Mouse (Mus musculus) heart, adult 11 months (tissue): ENCODE data around the gene Csrp1.

ENCODE experiments used
- DNase-seq: peaks from one replicate; pipeline ENCODE4 v3.0.0; 2022

Csrp1 gene

DNA sequence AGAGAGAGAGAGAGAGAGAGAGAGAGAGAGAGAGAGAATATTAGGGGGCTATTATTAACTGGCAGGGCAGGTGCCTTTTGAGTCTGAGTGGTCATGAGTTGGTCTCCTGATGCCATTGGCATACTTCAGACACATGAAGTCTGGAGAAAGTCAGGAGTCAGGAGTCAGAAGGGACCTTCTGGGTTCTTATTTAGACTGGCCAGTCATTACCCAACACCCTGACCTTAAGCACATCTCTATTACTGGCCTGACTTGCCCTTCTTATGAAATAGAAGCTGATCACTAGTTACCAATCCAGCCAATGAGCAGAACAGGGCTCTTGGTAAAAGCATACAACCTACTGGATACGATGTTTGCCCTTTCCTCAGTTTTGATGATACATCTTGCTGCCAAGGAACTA is 57.2 kb downstream of the Csrp1 start:
- DNase-seq: no peak

DNA sequence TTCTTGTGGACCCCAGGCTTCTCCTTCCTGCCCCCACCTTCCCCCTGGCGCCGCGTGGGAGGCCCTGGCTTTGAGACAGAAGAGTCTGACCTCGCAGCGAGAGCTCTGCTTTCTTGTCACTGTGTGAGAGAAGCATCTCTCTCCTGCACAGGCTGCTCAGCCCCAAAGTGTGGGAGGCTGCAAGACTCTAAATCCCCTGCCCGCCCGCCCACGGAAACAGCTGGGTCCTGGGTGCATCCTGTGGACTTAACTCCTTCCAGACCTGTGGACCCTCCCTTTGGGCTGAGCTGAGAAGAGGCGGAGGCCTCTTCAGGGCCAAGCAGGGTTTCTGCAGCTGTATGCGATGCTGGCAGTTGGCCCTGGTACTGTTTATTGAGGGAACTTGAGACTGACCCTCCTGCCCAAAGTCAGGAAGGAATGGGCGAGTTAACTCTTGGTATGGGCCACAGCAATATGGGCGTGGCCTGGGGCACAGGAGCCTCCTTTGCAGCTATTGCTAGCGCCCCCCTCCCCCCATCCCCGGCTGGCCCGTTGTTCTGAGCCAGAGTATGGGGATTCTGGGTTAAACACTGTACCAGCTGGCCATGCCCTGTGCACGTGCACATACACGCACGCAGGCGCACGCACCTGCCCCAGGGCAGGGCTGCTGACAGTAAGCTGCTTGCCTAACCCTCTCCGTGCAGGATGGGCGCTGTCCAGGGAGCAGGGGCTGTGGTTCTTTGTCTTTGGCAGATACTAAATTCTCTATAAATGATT is 59.1 kb downstream of the Csrp1 start, which contains the start of gene Tnni1:
Tnni1 (plus strand) TSS at position 655 of the 756 bp plus-strand sequence.
- peak; percentile 95 for DNase-seq

GRCm38 (mm10) chr1:135780649-135781048 is 60.8 kb downstream of the Csrp1 start:
- DNase-seq: no peak

GRCm38 (mm10) chr1:135781220-135781619 is 61.4 kb downstream of the Csrp1 start:
- DNase-seq: peak; percentile 97

DNA sequence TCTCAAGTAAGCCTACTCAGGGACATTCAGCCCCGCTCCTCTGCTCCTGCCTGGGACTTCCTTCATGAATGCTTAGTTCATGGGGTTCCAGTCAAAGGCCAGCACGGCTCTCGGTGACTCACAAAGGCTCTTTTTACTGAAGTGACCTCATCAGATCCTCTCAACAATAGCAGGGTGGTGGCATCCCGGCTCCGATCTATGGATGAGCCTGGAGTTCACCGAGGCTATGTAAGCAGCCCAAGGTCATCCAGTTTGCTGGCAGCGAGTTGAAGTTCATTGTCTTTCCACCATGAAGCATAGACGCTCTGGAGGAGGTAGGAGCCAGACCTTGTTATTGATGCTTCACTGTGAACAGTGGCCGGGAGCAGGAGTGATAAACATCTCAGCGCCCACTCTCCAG is 63.0 kb downstream of the Csrp1 start:
- DNase-seq: no peak

DNA sequence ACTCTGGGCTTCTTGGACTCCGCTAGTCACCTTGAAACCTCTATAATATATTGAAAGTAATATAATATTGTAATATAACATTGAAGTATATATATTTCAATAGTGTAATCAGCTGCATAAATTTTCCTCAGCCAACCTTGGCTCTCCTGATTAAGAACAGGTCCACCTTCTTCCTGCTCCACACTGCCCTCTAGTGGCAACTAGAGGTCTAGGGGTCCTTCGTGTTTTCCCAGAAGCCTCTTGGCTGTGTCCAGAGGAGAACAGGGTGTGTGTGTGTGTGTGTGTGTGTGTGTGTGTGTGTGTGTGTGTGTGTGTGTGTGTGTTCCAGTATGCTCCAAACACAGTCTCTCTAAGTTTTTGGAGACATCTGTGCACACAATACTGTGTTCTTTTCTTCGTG is 67.9 kb downstream of the Csrp1 start:
- peak; percentile 96 for DNase-seq

GRCm38 (mm10) chr1:135788708-135789107 is 68.8 kb downstream of the Csrp1 start:
- no peak for DNase-seq

DNA sequence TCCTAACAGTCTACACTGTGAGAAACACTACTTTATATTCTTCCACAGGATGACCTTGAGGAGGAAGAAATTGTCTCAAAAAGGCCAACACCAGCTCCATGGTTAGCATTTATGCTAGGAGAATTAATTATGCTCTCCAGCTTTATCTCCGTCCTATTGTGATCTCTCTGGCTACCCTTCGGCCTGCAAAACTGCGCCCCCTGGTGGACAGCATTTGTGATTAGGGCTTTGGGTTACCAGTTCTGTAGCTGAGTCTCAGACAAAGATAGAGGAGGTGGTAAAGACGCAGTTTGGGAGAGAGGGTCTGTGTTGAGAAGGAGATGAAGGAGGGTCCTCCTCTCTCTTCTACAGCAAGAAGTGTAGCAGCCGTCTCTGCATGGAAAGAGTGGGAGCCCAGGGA is 70.0 kb downstream of the Csrp1 start:
- no peak for DNase-seq

DNA sequence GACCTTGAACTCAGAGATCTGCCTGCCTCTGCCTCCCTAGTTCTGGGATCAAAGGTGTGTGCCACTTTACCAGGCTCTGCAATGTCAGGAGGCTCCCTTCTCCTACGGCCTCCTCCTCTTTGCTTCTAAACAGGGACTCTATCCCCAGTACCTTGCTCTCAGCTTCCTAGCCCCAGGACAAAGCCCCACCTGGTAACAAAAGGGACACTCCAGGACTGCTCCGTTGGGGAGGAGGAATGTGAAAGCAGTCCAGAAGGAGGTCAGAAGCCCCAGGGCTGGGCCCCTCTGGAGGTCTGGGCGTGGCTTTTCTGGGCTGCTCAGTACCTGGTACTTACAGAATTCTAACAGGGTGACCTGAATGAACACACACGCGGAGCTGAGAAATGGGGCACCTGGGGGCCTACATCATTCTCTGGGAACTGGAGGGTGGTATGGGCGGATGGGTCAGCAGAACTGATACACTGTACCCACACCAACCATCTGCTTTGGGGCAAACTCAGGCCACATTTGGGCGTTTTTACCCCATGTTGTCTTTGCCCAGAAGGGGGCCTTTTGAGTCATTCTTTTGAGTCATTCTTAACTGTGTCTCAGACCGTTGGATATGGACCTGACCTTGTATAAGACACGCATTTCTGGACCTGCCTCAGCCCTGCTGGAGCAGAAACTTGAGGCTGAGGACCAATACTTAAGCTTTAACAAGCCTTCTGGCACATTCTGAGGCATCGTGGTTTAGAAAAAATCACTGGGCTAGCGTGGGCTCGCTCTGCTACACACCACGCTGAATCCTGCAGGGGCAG is 72.5 kb downstream of the Csrp1 start:
- DNase-seq: no peak

GRCm38 (mm10) chr1:135793370-135794215 is 73.7 kb downstream of the Csrp1 start:
- DNase-seq: peak; percentile 93

GRCm38 (mm10) chr1:135794216-135795134 is 74.6 kb downstream of the Csrp1 start:
- DNase-seq: no peak

DNA sequence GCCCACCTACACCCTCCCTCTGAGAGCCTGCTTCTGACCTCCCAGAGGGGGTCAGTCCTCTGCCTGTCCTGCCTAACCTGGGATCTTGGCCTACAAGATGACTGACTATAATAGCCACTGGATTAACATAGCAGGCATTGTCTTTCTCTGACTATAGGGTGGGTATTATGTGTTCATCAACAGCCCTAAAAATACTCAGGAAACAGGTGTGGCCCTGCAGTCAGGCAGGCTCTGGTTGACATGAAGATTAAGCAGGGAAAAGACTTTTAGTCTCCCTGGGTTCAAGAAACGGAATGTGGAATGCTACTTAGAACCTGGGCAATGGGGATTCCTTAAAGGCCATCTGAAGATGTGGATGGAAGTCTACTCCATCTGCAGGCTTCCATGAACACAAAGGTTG is 78.6 kb downstream of the Csrp1 start:
- DNase-seq: no peak

GRCm38 (mm10) chr1:135799109-135799627 is 79.3 kb downstream of the Csrp1 start:
- DNase-seq: no peak

DNA sequence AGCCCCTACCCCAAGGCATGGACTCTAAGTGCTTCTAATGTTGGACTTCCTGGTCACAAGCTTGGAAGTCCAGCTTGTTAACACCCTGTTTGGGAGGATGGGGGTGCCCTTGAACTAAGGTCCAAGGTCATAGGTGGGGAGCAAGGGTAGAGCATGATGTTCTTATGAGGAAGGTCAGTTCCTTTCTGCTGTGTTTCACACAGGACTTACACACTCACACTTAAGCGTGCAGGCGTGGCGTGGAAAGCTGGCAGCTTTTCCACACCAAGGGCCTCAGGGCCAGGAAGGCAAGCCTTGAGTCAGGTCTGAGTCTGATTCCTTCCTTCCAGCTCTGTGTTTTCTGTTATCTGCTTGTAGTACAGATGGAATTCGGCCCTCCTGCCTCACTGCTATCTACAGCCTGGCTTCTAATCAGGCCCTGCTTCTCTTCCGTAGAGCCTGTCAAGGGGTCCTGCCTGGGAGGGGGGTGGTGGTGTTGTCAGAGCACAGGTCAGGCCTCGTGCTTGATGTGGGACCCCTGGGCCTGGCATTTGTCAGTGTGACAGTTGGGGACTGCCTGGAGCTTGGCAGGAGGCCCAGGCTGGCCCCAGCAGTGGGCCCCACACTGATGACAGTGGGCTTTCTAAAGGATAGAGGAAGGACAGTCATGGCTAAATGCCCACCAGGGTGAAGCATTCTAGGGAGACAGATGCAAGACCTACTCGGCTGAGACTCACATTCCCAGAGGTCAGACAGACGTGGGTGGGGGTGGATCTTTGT is 80.5 kb downstream of the Csrp1 start:
- DNase-seq: no peak
